Mouse (Mus musculus) hindbrain, embryonic 16.5 days (tissue): ENCODE results near the gene Myo1b. TPM values are rescaled to one million over a fixed set of nuclear protein-coding genes. Genes with fewer than 3 reads are reported as not detected.

Experiments used
- ATAC-seq: fragments of 200-750 bp; cut with Nextera tagmentation; 2 replicates; pipeline ENCODE4 v1.8.0; 2017; ENCODE audit warnings: moderate TSS enrichment, moderate library complexity
- H3K27ac ChIP-seq: fragments of 300-500 bp; sonication (generic); 2 replicates; pipeline ENCODE4 v1.5.1; 2014; ENCODE audit warnings: low read depth, mild to moderate bottlenecking, control low read depth, low read length, moderate library complexity
- H3K27me3 ChIP-seq: fragments of 300-500 bp; sonication (generic); replicated peaks from 2 replicates; pipeline ENCODE4 v1.6.1; 2014; ENCODE audit warnings: low read length; ENCODE audit not compliant: control insufficient read depth, insufficient read depth
- H3K36me3 ChIP-seq: fragments of 300-500 bp; sonication (generic); 2 replicates; pipeline ENCODE4 v1.6.1; 2014; ENCODE audit warnings: mild to moderate bottlenecking, low read length, moderate library complexity, mixed read lengths; ENCODE audit not compliant: control insufficient read depth, insufficient read depth
- H3K4me1 ChIP-seq: fragments of 300-500 bp; sonication (generic); 2 replicates; pipeline ENCODE4 v1.6.1; 2014; ENCODE audit warnings: low read depth, low read length; ENCODE audit not compliant: control insufficient read depth, insufficient read depth
- H3K4me2 ChIP-seq: fragments of 300-500 bp; sonication (generic); 2 replicates; pipeline ENCODE4 v1.6.1; 2014; ENCODE audit warnings: mild to moderate bottlenecking, low read length, control low read depth, moderate library complexity
- H3K4me3 ChIP-seq: fragments of 300-500 bp; sonication (generic); 2 replicates; pipeline ENCODE4 v1.5.1; 2014; ENCODE audit warnings: mild to moderate bottlenecking, low read length, control low read depth, moderate library complexity
- H3K9ac ChIP-seq: fragments of 300-500 bp; sonication (generic); 2 replicates; pipeline ENCODE4 v1.6.1; 2014; ENCODE audit warnings: low read depth, mild to moderate bottlenecking, control low read depth, low read length, moderate library complexity
- H3K9me3 ChIP-seq: fragments of 300-500 bp; sonication (generic); 2 replicates; pipeline ENCODE4 v1.6.1; 2014; ENCODE audit warnings: mild to moderate bottlenecking, low read length, moderate library complexity; ENCODE audit not compliant: control insufficient read depth
- WGBS: fragments of 180-500 bp; shearing (Covaris S2); extraction: QIAGEN DNeasy Blood & Tissue Kit; methylation state at CpG from one replicate; pipeline ENCODE4 v1.1.7; 2014; 5-methylcytosine and 5-hydroxymethylcytosine counted together
- polyA plus RNA-seq: library from polyadenylated mRNA; unstranded; fragments of >200 nt; fragmentation: Nextera tagmentation; extraction: Ambion mirVana; gene quantifications from 2 replicates; pipeline ENCODE4 v1.2.1, GENCODE M21; 2015

Gene Myo1b
- polyA plus RNA-seq, result 43.2 and 53.8 TPM in 2 replicates

- peak within 1 kb of the TSS; percentile 86 for H3K9ac ChIP-seq
- peak within 1 kb of the TSS; percentile 84 for H3K4me3 ChIP-seq
- no peaks in the 10 kb centered on the region for H3K36me3 ChIP-seq
- whole genome bisulfite sequencing, result under 1% methylated on average over 54 of the region's 79 CpGs
- H3K27me3 ChIP-seq, result no peaks in the 10 kb centered on the region
- peak; percentile 89 for ATAC-seq
- peaks cover 4% of the 10 kb centered on the region for H3K4me1 ChIP-seq
- no peaks in the 10 kb centered on the region for H3K9me3 ChIP-seq
- peak within 1 kb of the TSS; percentile 83 for H3K27ac ChIP-seq
- H3K4me2 ChIP-seq, result peak within 1 kb of the TSS; percentile 73
These were observed at the start of gene Myo1b for GRCm38 (mm10) chr1:51915576-51916156. Gene Myo1b (minus strand): TSS chr1:51916071.

- Histone ChIP-seq H3K4me2 (no peak overlapping the region), H3K4me3 (no peak overlapping the region), H3K9me3 (no peaks in the 10 kb centered on the region), H3K9ac (no peak overlapping the region), H3K27ac (no peak overlapping the region), H3K27me3 (no peaks in the 10 kb centered on the region), H3K36me3 (no peaks in the 10 kb centered on the region), H3K4me1 (no peaks in the 10 kb centered on the region)
- ATAC-seq, result no peak
- 97% methylated on average over 2 of the region's 2 CpGs for WGBS
These were observed 48.8 kb upstream of the Myo1b start for GRCm38 (mm10) chr1:51964647-51965046.

GRCm38 (mm10) chr1:51947116-51947515, 31.2 kb upstream of the Myo1b start:
- Histone ChIP-seq H3K36me3 (no peaks in the 10 kb centered on the region), H3K9ac (no peak overlapping the region), H3K27ac (no peak overlapping the region), H3K9me3 (no peaks in the 10 kb centered on the region), H3K4me3 (no peak overlapping the region), H3K27me3 (0 out of 2 replicates have a peak, but pooled peaks cover 3% of the 10 kb centered on the region), H3K4me2 (no peak overlapping the region), H3K4me1 (no peaks in the 10 kb centered on the region)
- 70% methylated on average over 4 of the region's 4 CpGs for WGBS
- no peak for ATAC-seq

- H3K4me2 ChIP-seq, result no peak overlapping the region
- H3K36me3 ChIP-seq, result no peaks in the 10 kb centered on the region
- H3K27me3 ChIP-seq, result 0 out of 2 replicates have a peak, but pooled peaks cover 3% of the 10 kb centered on the region
- WGBS, result 50% methylated on average over 5 of the region's 5 CpGs
- no peak overlapping the region for H3K9ac ChIP-seq
- ATAC-seq, result 0 out of 2 replicates have a peak, but pooled peaks have one; percentile 20
- no peak overlapping the region for H3K4me3 ChIP-seq
- H3K9me3 ChIP-seq, result no peaks in the 10 kb centered on the region
- H3K4me1 ChIP-seq, result no peaks in the 10 kb centered on the region
- no peak overlapping the region for H3K27ac ChIP-seq
These were observed 28.9 kb upstream of the Myo1b start for GRCm38 (mm10) chr1:51944755-51945154.

GRCm38 (mm10) chr1:51938357-51938756, 22.5 kb upstream of the Myo1b start:
- Histone ChIP-seq H3K27me3 (no peaks in the 10 kb centered on the region), H3K36me3 (no peaks in the 10 kb centered on the region), H3K9me3 (no peaks in the 10 kb centered on the region), H3K4me1 (no peaks in the 10 kb centered on the region), H3K4me2 (no peak overlapping the region), H3K4me3 (no peak overlapping the region), H3K27ac (no peak overlapping the region), H3K9ac (no peak overlapping the region)
- WGBS, result 94% methylated on average over 7 of the region's 7 CpGs
- no peak for ATAC-seq

- Histone ChIP-seq H3K4me2 (no peak overlapping the region), H3K27ac (no peak overlapping the region), H3K9me3 (no peaks in the 10 kb centered on the region), H3K4me3 (no peak overlapping the region), H3K27me3 (no peaks in the 10 kb centered on the region), H3K9ac (no peak overlapping the region), H3K4me1 (no peaks in the 10 kb centered on the region), H3K36me3 (no peaks in the 10 kb centered on the region)
- 61% methylated on average over 2 of the region's 2 CpGs for WGBS
- no peak for ATAC-seq
These were observed 19.1 kb upstream of the Myo1b start for GRCm38 (mm10) chr1:51935006-51935405.

GRCm38 (mm10) chr1:51934176-51934924, 18.5 kb upstream of the Myo1b start:
- ATAC-seq, result no peak
- WGBS, result 84% methylated on average over 11 of the region's 11 CpGs
- Histone ChIP-seq H3K4me1 (no peaks in the 10 kb centered on the region), H3K9me3 (no peaks in the 10 kb centered on the region), H3K9ac (no peak overlapping the region), H3K27ac (no peak overlapping the region), H3K27me3 (no peaks in the 10 kb centered on the region), H3K4me2 (no peak overlapping the region), H3K4me3 (no peak overlapping the region), H3K36me3 (no peaks in the 10 kb centered on the region)

GRCm38 (mm10) chr1:51932826-51933225, 17.0 kb upstream of the Myo1b start:
- ATAC-seq, result no peak
- no peaks in the 10 kb centered on the region for H3K36me3 ChIP-seq
- no peaks in the 10 kb centered on the region for H3K4me1 ChIP-seq
- no peaks in the 10 kb centered on the region for H3K9me3 ChIP-seq
- H3K4me2 ChIP-seq, result no peak overlapping the region
- H3K27ac ChIP-seq, result no peak overlapping the region
- 80% methylated on average over 3 of the region's 3 CpGs for WGBS
- no peak overlapping the region for H3K9ac ChIP-seq
- no peak overlapping the region for H3K4me3 ChIP-seq
- H3K27me3 ChIP-seq, result no peaks in the 10 kb centered on the region

GRCm38 (mm10) chr1:51931561-51931960, 15.7 kb upstream of the Myo1b start:
- Histone ChIP-seq H3K4me2 (no peak overlapping the region), H3K4me1 (no peaks in the 10 kb centered on the region), H3K4me3 (no peak overlapping the region), H3K27me3 (no peaks in the 10 kb centered on the region), H3K9me3 (no peaks in the 10 kb centered on the region), H3K36me3 (no peaks in the 10 kb centered on the region), H3K9ac (no peak overlapping the region), H3K27ac (no peak overlapping the region)
- WGBS, result 42% methylated on average over 7 of the region's 7 CpGs
- ATAC-seq, result no peak
